Mouse (Mus musculus) gonadal fat pad, adult 2 months (tissue): Measurements from ENCODE around the gene Morc1. TPM values are rescaled to one million over a fixed set of nuclear protein-coding genes. Genes with fewer than 3 reads are reported as not detected.

Experiments
- DNase-seq: peaks from one replicate; pipeline ENCODE4 v3.0.0-alpha.2; 2012; ENCODE audit warnings: low read depth
- polyA plus RNA-seq: library from polyadenylated mRNA; depleted of rRNA; stranded (reverse); fragments of >200 nt; gene quantifications from 2 replicates; pipeline ENCODE4 v1.2.3, GENCODE M21; 2012; rRNA removed

Morc1 gene
- 0.05 and 0.07 TPM in 2 replicates for polyA plus RNA-seq

DNA sequence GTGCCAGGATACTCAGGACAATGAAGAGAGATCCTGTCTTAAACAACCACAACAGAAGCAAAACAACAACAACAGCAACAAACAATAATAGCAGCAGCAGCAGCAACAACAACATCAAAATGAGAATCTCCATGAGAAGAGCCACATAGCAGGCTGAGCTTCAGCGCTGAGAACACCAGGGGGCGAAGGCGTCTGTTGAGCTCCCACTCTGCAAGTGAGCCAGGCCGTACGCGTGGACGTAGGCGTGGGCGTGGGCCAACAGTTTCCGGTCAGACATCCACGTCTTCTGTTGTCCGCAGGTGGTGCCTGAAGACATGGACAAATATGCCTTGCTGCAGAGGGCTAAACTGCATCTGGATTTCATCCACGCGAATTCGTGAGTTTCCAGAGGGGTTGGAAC, at the start of gene Morc1:
Gene Morc1 (plus strand): TSS at position 211 of the 400 bp plus-strand sequence.
- DNase-seq = no peak

DNA sequence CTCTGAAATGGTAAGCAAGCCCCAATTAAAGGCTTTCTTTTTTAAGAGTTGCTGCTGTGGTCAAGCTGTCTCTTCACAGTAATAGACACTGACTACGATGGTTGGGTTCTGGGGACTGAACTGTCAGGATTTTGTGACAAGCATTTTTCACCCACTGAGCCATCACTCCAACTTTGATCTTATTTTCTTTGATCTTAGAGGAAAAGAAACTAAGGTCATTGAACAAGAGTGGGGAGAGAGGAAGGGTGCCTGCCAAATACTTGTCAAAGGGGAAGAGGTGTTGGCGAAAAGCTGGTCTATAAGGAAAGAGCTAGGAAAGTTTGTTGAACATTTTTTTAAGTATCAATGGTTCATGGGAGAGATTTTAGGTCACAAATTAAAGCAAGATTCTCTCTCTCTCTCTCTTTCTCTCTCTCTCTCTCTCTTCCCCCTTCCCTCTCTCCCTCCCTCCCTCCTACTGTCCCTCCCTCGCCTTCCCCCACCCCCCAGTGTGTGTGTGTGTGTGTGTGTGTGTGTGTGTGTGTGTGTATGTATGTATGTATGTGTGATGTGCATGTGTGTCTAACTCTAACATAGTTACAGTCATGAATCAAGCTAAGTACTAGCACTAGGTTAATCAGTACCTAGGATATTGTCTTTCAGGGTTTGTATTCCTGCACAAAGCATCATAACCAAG, 47.3 kb upstream of the Morc1 start:
- no peak for DNase-seq

- no peak for DNase-seq
Measured at GRCm38 (mm10) chr16:48386982-48387381, 44.1 kb upstream of the Morc1 start.

- no peak for DNase-seq
Measured at GRCm38 (mm10) chr16:48395278-48395677, 35.8 kb upstream of the Morc1 start.

DNA sequence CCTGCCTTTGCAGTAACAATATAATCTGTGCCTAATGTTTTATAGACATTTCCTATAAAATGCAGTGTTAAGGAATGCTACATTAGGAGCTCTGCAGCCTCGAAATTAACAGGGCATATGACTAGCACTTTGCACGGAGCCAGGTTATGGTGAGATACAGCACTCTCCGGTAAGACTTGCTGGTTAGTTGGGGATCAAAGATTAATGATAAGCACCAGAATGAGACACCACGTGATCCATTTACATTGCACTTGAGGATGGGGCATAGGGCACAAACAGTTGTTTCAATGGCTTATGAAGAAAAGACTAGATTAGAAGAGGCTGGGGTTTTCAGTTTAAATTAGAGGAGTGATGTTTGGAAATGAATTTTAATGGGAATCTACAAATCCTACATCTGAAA, 28.1 kb upstream of the Morc1 start:
- no peak for DNase-seq

- no peak for DNase-seq
Measured at GRCm38 (mm10) chr16:48403423-48403822, 27.6 kb upstream of the Morc1 start.

- DNase-seq = no peak
Measured at GRCm38 (mm10) chr16:48404009-48404408, 27.0 kb upstream of the Morc1 start.

DNA sequence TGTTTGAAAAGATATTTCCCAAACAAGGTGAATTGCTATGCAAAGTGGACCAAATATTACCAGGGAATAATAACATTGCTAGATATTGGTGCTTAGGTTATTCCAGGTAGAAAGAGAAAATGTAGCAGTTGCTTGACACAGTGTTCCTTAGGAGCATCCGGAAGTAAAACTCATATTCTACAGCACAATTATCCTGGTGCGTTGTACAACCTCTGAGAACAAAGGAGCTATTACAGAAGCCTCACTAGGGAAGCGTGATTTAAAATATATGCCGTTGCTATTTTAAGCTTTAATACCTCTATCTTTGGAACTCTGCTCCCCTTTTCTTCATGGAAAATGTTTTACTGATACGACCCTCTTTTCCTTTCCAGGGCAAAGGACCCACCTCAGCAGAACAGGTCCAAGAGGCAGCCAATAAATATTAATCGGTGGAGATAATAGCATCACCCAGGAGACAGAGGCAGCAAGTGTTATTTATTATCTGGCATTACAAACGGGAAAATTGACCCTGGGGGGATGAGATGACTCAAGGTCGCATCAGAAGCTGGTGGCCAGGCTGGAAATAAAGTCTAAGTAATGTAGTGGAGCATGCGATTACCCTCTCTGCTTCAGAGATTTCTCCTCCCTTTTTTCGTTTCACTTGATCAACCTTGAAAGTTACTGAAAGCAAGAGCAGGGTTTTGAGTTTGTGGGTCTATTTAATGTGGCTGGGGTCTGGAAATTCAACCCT, 25.2 kb upstream of the Morc1 start:
- DNase-seq = no peak

DNA sequence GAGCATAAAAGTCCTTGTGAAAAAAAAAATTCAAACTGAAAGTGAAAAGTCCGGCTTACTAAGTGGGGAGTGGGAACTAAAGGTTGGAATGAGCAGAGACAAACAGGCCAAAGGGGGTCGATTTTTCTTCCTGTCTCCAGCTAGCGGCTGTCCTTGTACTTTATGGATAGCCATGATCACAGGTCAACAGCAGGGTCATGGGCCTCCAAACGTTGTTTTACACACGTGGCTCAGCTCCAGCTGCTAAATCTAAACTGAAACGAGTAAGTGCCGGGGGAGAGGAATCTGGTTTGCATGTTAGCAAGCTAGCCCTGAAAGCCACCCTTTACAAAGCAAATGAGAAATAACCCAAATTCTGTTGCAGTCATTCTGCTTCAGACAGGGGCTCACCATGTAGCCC, 21.5 kb upstream of the Morc1 start:
- DNase-seq = no peak

- no peak for DNase-seq
Measured at GRCm38 (mm10) chr16:48410125-48410524, 20.9 kb upstream of the Morc1 start.

DNA sequence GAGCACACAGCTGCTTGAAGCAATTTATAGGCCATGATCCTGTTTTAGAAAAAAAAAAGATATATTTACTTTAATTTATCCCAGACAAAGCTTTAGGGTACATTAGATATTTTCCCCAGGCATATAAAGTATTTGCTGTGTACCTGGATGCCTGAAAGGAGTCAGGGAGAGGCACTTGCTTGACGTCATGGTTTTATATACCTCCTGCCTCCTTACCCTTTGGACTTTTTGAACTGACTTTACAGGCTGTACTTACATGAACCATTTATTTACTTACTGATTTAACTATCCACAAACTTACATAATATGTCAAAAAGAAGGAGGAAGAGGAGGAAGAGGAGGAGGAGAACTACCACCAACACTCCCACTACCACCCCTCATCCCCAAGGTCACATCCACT, 18.8 kb upstream of the Morc1 start, which contains the start of gene Gm5485:
Gene Gm5485 (minus strand): TSS at position 171 of the 400 bp plus-strand sequence.
- no peak for DNase-seq

GRCm38 (mm10) chr16:48418557-48418956, 12.5 kb upstream of the Morc1 start:
- DNase-seq = no peak

DNA sequence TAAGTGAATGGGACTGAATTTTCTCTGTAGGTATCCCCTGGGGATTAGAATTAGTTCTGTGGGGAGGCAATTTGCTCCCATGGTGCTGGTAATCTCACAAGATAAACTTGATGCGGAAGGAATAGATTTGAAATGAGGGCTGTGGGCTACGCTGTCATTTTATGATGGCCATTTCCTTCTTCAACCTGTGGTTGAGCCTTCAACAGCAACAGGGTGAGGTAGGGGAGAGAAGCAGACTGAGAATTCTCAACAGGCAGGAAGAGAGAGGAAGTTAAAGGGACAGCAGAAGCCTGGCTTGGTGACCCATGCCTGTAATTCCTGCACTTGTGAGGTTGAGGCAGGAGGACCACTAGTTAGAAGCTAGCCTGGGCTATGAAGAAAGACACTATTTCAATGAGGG, 12.0 kb upstream of the Morc1 start:
- DNase-seq = no peak

GRCm38 (mm10) chr16:48422501-48422900, 8.5 kb upstream of the Morc1 start:
- DNase-seq = no peak

GRCm38 (mm10) chr16:48424069-48424468, 7.0 kb upstream of the Morc1 start:
- no peak for DNase-seq

GRCm38 (mm10) chr16:48429427-48429826, 1.6 kb upstream of the Morc1 start:
- no peak for DNase-seq

DNA sequence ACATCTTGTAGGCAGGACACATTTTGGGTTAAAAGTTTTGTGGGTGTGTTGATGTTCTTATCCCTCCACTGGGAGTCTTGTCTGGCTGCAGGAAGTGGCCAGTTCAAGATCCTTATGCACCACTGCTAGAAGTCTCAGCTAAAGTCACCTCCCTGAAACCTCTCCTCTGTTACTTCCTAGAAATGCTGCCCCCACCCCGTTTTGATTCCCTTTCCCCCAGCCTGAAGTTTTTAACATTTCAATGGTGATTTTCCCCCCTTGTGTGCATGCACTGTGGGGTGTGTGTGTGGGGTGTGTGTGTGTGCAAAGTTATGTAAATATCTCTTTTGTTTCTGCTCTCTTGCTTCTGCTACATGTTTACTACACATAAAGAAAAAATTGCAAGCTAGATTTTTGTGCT, 4.4 kb downstream of the Morc1 start:
- no peak for DNase-seq

DNA sequence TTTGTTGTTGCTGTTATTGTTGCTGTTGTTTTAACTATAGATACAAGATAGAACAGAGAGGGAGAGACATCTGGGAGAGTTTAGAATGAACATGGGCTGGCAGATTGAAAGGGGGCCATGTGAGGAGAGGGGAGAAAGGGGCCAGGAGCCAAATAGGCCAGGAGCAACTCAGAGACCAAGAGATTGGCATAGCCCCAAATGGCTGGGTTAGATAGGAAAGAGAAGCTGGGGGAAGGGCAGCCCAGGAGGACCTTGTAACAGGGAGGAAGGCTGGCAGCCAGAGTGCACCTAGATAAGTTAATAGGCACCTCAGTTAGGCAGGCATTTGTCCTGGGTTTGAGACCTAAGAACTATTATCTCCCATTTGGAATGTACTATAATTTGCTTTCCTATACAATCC, 6.4 kb downstream of the Morc1 start:
- no peak for DNase-seq

- no peak for DNase-seq
Measured at GRCm38 (mm10) chr16:48444589-48444988, 13.6 kb downstream of the Morc1 start.

DNA sequence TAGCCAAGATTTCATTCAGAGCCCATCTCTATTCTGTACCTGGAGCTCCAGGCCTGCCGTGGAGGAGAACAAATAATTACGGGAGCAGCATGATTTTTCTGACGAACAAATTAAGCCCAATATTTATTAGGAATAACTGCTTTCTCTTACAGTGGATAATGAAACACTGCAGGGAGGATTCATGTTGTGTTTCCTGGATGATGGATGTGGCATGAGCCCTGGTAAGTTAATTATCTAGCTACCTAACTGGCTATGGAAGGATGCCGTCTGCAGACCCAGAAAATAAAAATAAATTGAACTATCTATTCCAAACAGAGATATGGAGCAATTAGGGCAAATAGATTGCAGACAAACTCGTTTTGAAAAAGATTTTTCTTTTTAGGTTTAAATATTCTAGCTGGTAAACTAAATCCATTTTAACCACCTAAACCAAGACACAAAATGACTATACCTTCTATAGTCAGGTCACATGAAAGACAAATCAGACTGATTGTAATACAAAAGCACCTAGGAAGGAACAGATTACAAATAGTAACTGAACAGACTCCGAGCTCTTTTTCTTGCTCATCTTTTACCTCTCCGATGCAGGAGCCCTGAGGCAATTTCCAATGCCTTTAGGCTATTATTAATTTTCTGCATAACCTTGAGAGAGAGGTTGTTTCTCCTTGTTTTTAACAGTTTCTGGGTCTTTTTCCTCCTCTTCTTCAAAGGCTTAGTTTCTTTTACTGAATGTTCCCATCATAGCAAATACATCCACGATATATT, 15.3 kb downstream of the Morc1 start:
- no peak for DNase-seq

- DNase-seq = no peak
Measured at GRCm38 (mm10) chr16:48453264-48453663, 22.2 kb downstream of the Morc1 start.

DNA sequence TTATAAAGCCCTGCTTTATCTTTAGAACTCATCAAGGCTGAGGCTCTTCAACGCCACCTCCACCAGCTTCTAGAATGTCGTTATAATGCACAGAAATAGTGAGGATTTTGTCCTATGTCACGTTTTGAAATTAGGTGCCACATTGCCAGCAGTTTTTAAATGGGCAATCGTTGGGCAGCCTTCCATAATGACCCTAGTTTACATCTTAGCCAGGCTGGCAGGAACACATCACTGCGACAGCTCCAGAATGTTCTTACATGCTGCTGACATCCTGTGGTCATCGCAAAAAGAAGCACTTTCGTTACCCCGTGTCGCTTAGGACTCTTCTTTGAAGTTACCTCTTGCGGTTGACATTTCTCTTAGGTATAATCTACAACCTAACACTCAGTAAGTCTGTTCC, 42.4 kb downstream of the Morc1 start:
- DNase-seq = no peak
